Mouse (Mus musculus) stomach, embryonic 15.5 days (tissue): Measurements from ENCODE around the gene Nradd. TPM values are rescaled to one million over a fixed set of nuclear protein-coding genes. Genes with fewer than 3 reads are reported as not detected.
A peak's percentile ranks its signal among the peaks of the same experiment; 100 is the strongest.

Experiments used
- ATAC-seq: fragments of 200-750 bp; cut with Nextera tagmentation; 2 replicates; pipeline ENCODE4 v1.8.0; 2017; ENCODE audit warnings: low read depth, moderate number of reproducible peaks, moderate TSS enrichment; ENCODE audit not compliant: insufficient read depth, low FRiP score
- H3K27ac ChIP-seq: fragments of 300-500 bp; sonication (generic); 2 replicates; pipeline ENCODE4 v1.5.1; 2015; ENCODE audit warnings: mild to moderate bottlenecking, inconsistent platforms
- H3K27me3 ChIP-seq: fragments of 300-500 bp; sonication (generic); replicated peaks from 2 replicates; pipeline ENCODE4 v1.6.1; 2015; ENCODE audit warnings: inconsistent platforms
- H3K36me3 ChIP-seq: fragments of 300-500 bp; sonication (generic); 2 replicates; pipeline ENCODE4 v1.6.1; 2015; ENCODE audit warnings: inconsistent platforms
- H3K4me1 ChIP-seq: fragments of 300-500 bp; sonication (generic); 2 replicates; pipeline ENCODE4 v1.6.1; 2015; ENCODE audit warnings: inconsistent platforms
- H3K4me2 ChIP-seq: fragments of 300-500 bp; sonication (generic); 2 replicates; pipeline ENCODE4 v1.6.1; 2015; ENCODE audit warnings: mild to moderate bottlenecking, inconsistent platforms
- H3K4me3 ChIP-seq: fragments of 300-500 bp; sonication (generic); replicated peaks from 2 replicates; pipeline ENCODE4 v1.5.1; 2015; ENCODE audit warnings: inconsistent platforms
- H3K9ac ChIP-seq: fragments of 300-500 bp; sonication (generic); 2 replicates; pipeline ENCODE4 v1.6.1; 2015; ENCODE audit warnings: inconsistent platforms
- H3K9me3 ChIP-seq: fragments of 300-500 bp; sonication (generic); 2 replicates; pipeline ENCODE4 v1.6.1; 2016; ENCODE audit warnings: inconsistent platforms
- WGBS: fragments of 180-500 bp; shearing (Covaris S2); methylation state at CpG from one replicate; pipeline ENCODE4 v1.1.7; 2015; 5-methylcytosine and 5-hydroxymethylcytosine counted together
- polyA plus RNA-seq: library from polyadenylated mRNA; unstranded; fragments of >200 nt; fragmentation: Nextera tagmentation; extraction: Ambion mirVana; gene quantifications from 2 replicates; pipeline ENCODE4 v1.2.1, GENCODE M21; 2015

The Nradd gene
- polyA plus RNA-seq, 1 experiment from 2014 or later = 28.5 TPM

GRCm38 (mm10) chr9:110630171-110630570, 5.9 kb upstream of the Nradd start:
- Histone ChIP-seq H3K4me3 (no peak overlapping the region), H3K27me3 (0 out of 2 replicates have a peak, but pooled peaks cover 12% of the 10 kb centered on the region), H3K9me3 (no peaks in the 10 kb centered on the region), H3K36me3 (peaks cover 8% of the 10 kb centered on the region), H3K9ac (no peak overlapping the region), H3K4me1 (peaks cover 13% of the 10 kb centered on the region), H3K27ac (no peak overlapping the region), H3K4me2 (no peak overlapping the region)
- 90% methylated on average over 15 of the region's 15 CpGs for WGBS
- no peak for ATAC-seq

- ATAC-seq = no peak
- Histone ChIP-seq H3K27ac (peak overlapping the region; percentile 83), H3K9me3 (no peaks in the 10 kb centered on the region), H3K27me3 (no peaks in the 10 kb centered on the region), H3K4me2 (peak overlapping the region; percentile 91), H3K4me1 (peaks cover 13% of the 10 kb centered on the region), H3K4me3 (peak overlapping the region; percentile 54), H3K36me3 (peaks cover 21% of the 10 kb centered on the region), H3K9ac (peak overlapping the region; percentile 16; the same call in 1 of the 2 replicates)
- WGBS = 69% methylated on average over 11 of the region's 11 CpGs
Observed at GRCm38 (mm10) chr9:110625350-110625908, 1.2 kb upstream of the Nradd start.

GRCm38 (mm10) chr9:110623416-110624195, 646 bp downstream of the Nradd start:
- Histone ChIP-seq H3K4me3 (peak overlapping the region; percentile 54), H3K36me3 (peaks cover 23% of the 10 kb centered on the region), H3K27me3 (no peaks in the 10 kb centered on the region), H3K27ac (peak overlapping the region; percentile 83; the same call in 1 of the 2 replicates), H3K4me1 (peaks cover 13% of the 10 kb centered on the region), H3K4me2 (peak overlapping the region; percentile 91), H3K9ac (0 out of 2 replicates have a peak overlapping the region, but pooled peaks have one; percentile 21), H3K9me3 (no peaks in the 10 kb centered on the region)
- no peak for ATAC-seq
- WGBS = 40% methylated on average over 8 of the region's 8 CpGs

- ATAC-seq = no peak
- Histone ChIP-seq H3K27me3 (no peaks in the 10 kb centered on the region), H3K4me2 (no peak overlapping the region), H3K9ac (no peak overlapping the region), H3K4me1 (peaks cover 13% of the 10 kb centered on the region), H3K4me3 (no peak overlapping the region), H3K9me3 (no peaks in the 10 kb centered on the region), H3K36me3 (peaks cover 30% of the 10 kb centered on the region), H3K27ac (no peak overlapping the region)
- 72% methylated on average over 12 of the region's 12 CpGs for WGBS
Observed at GRCm38 (mm10) chr9:110622621-110623219, 1.5 kb downstream of the Nradd start.

- WGBS = 94% methylated on average over 7 of the region's 7 CpGs
- peaks cover 43% of the 10 kb centered on the region for H3K36me3 ChIP-seq
- no peak for ATAC-seq
- no peak overlapping the region for H3K9ac ChIP-seq
- peaks cover 13% of the 10 kb centered on the region for H3K4me1 ChIP-seq
- no peaks in the 10 kb centered on the region for H3K27me3 ChIP-seq
- H3K27ac ChIP-seq = no peak overlapping the region
- H3K9me3 ChIP-seq = no peaks in the 10 kb centered on the region
- H3K4me3 ChIP-seq = no peak overlapping the region
- H3K4me2 ChIP-seq = no peak overlapping the region
Observed at GRCm38 (mm10) chr9:110620685-110621084, 3.6 kb downstream of the Nradd start.

GRCm38 (mm10) chr9:110620180-110620579, 4.1 kb downstream of the Nradd start:
- H3K9ac ChIP-seq = no peak overlapping the region
- 87% methylated on average over 7 of the region's 7 CpGs for WGBS
- peaks cover 48% of the 10 kb centered on the region for H3K36me3 ChIP-seq
- H3K4me2 ChIP-seq = no peak overlapping the region
- no peak for ATAC-seq
- H3K4me1 ChIP-seq = peaks cover 8% of the 10 kb centered on the region
- no peak overlapping the region for H3K4me3 ChIP-seq
- no peaks in the 10 kb centered on the region for H3K27me3 ChIP-seq
- H3K27ac ChIP-seq = no peak overlapping the region
- H3K9me3 ChIP-seq = no peaks in the 10 kb centered on the region

- no peak overlapping the region for H3K4me3 ChIP-seq
- peaks cover 57% of the 10 kb centered on the region for H3K36me3 ChIP-seq
- no peaks in the 10 kb centered on the region for H3K27me3 ChIP-seq
- no peak for ATAC-seq
- WGBS = 81% methylated on average over 3 of the region's 3 CpGs
- no peaks in the 10 kb centered on the region for H3K4me1 ChIP-seq
- no peak overlapping the region for H3K4me2 ChIP-seq
- H3K9ac ChIP-seq = no peak overlapping the region
- no peaks in the 10 kb centered on the region for H3K9me3 ChIP-seq
- no peak overlapping the region for H3K27ac ChIP-seq
Observed at GRCm38 (mm10) chr9:110617081-110617480, 7.2 kb downstream of the Nradd start.

GRCm38 (mm10) chr9:110611471-110611870, 12.8 kb downstream of the Nradd start:
- no peak for ATAC-seq
- H3K9me3 ChIP-seq = no peaks in the 10 kb centered on the region
- no peak overlapping the region for H3K27ac ChIP-seq
- H3K4me2 ChIP-seq = no peak overlapping the region
- no peak overlapping the region for H3K9ac ChIP-seq
- H3K4me1 ChIP-seq = no peaks in the 10 kb centered on the region
- H3K36me3 ChIP-seq = peaks cover 38% of the 10 kb centered on the region
- WGBS = 92% methylated on average over 3 of the region's 3 CpGs
- no peaks in the 10 kb centered on the region for H3K27me3 ChIP-seq
- H3K4me3 ChIP-seq = no peak overlapping the region

- WGBS = 73% methylated on average over 1 of the region's 1 CpGs
- Histone ChIP-seq H3K9me3 (no peaks in the 10 kb centered on the region), H3K4me2 (no peak overlapping the region), H3K36me3 (0 out of 2 replicates have a peak, but pooled peaks cover 6% of the 10 kb centered on the region), H3K27me3 (no peaks in the 10 kb centered on the region), H3K4me1 (no peaks in the 10 kb centered on the region), H3K4me3 (no peak overlapping the region), H3K27ac (no peak overlapping the region), H3K9ac (no peak overlapping the region)
- no peak for ATAC-seq
Observed at GRCm38 (mm10) chr9:110583521-110583920, 40.7 kb downstream of the Nradd start.

GRCm38 (mm10) chr9:110582161-110582560, 42.1 kb downstream of the Nradd start:
- H3K9me3 ChIP-seq = no peaks in the 10 kb centered on the region
- no peaks in the 10 kb centered on the region for H3K27me3 ChIP-seq
- no peaks in the 10 kb centered on the region for H3K4me1 ChIP-seq
- H3K4me3 ChIP-seq = no peak overlapping the region
- H3K27ac ChIP-seq = no peak overlapping the region
- H3K4me2 ChIP-seq = no peak overlapping the region
- H3K9ac ChIP-seq = no peak overlapping the region
- ATAC-seq = no peak
- peaks cover 10% of the 10 kb centered on the region; the same call in 1 of the 2 replicates for H3K36me3 ChIP-seq
- WGBS = 89% methylated on average over 2 of the region's 2 CpGs
